Mouse (Mus musculus) CH12.LX (cell line): Measurements from ENCODE around the gene C1qtnf7. TPM values are rescaled to one million over a fixed set of nuclear protein-coding genes. Genes with fewer than 3 reads are reported as not detected.

Source experiments
- DNase-seq: peaks from one replicate; pipeline ENCODE4 v3.0.0-alpha.2; 2013; ENCODE audit errors: extremely low read depth
- H3K27ac ChIP-seq: 2 replicates; pipeline ENCODE4 v1.5.1; 2012; ENCODE audit warnings: low read depth, mild to moderate bottlenecking, control low read depth, moderate library complexity; ENCODE audit not compliant: insufficient read depth
- H3K27me3 ChIP-seq: replicated peaks from 2 replicates; pipeline ENCODE3; 2012; ENCODE audit warnings: inconsistent platforms
- H3K36me3 ChIP-seq, 2 experiments: replicated peaks in 1 of 2; 2 replicates each; pipeline versions ENCODE3 to v1.6.1; 2012; ENCODE audit warnings: inconsistent platforms in 1 of 2, low read length in 1 of 2, mild to moderate bottlenecking in 1 of 2, mixed read lengths in 1 of 2, moderate library complexity in 1 of 2; ENCODE audit not compliant: control insufficient read depth in 1 of 2, insufficient read depth in 1 of 2
- H3K4me1 ChIP-seq, 2 experiments: 2 replicates each; pipeline ENCODE4 v1.6.1; 2012; ENCODE audit warnings: inconsistent platforms in 1 of 2, moderate library complexity in 1 of 2; ENCODE audit not compliant: insufficient read depth in 2 of 2, control insufficient read depth in 1 of 2
- H3K4me2 ChIP-seq: 2 replicates; pipeline ENCODE4 v1.6.1; 2012; ENCODE audit warnings: low read depth, mild to moderate bottlenecking, control low read depth; ENCODE audit not compliant: poor library complexity, insufficient read depth, severe bottlenecking
- H3K4me3 ChIP-seq, 3 experiments: fragments of 150-350 bp in 1 of 3; sonication (generic) in 1 of 3; replicated peaks in 1 of 3; 2 replicates each; pipeline versions ENCODE3 to v1.5.1; 2011 to 2012; ENCODE audit warnings: low read depth in 2 of 3, low read length in 2 of 3, mild to moderate bottlenecking in 2 of 3, moderate library complexity in 2 of 3, control low read depth in 1 of 3, improper control_type of control experiment in 1 of 3, inconsistent platforms in 1 of 3, mixed read lengths in 1 of 3; ENCODE audit not compliant: poor library complexity in 1 of 3
- H3K79me2 ChIP-seq: replicated peaks from 2 replicates; pipeline ENCODE4 v1.6.1; 2012; ENCODE audit warnings: mild to moderate bottlenecking, moderate library complexity; ENCODE audit not compliant: control insufficient read depth, poor library complexity, insufficient read depth, severe bottlenecking; ENCODE audit errors: extremely low read depth
- H3K9ac ChIP-seq: 2 replicates; pipeline ENCODE4 v1.6.1; 2012; ENCODE audit warnings: low read depth, mild to moderate bottlenecking, control low read depth, moderate library complexity; ENCODE audit not compliant: insufficient read depth
- H3K9me3 ChIP-seq: replicated peaks from 2 replicates; pipeline ENCODE3; 2012; ENCODE audit warnings: low read length, inconsistent platforms, mixed read lengths
- CHD2 ChIP-seq: IDR thresholded peaks from 2 replicates; pipeline ENCODE4 v1.6.1; 2011; ENCODE audit warnings: low read length, improper control_type of control experiment
- CTCF ChIP-seq, 2 experiments: IDR thresholded peaks in 1 of 2; conservative IDR thresholded peaks in 1 of 2; 2 replicates each; pipeline ENCODE4 v1.5.1; 2011 to 2012; ENCODE audit warnings: low read depth in 2 of 2, low read length in 2 of 2, improper control_type of control experiment in 1 of 2, inconsistent platforms in 1 of 2, mild to moderate bottlenecking in 1 of 2, moderate library complexity in 1 of 2
- E2F4 ChIP-seq: IDR thresholded peaks from 2 replicates; pipeline ENCODE4 v1.6.1; 2011; ENCODE audit warnings: low read depth, low read length, improper control_type of control experiment; ENCODE audit not compliant: insufficient replicate concordance
- EP300 ChIP-seq: IDR thresholded peaks from 2 replicates; pipeline ENCODE4 v1.6.1; 2011; ENCODE audit warnings: low read length, improper control_type of control experiment
- ETS1 ChIP-seq: conservative IDR thresholded peaks from 2 replicates; pipeline ENCODE4 v1.6.1; 2012; ENCODE audit warnings: low read depth, mild to moderate bottlenecking, inconsistent platforms, low read length, improper control_type of control experiment, moderate library complexity
- GABPA ChIP-seq: IDR thresholded peaks from 2 replicates; pipeline ENCODE4 v1.6.1; 2012; ENCODE audit warnings: low read depth, low read length, improper control_type of control experiment, inconsistent platforms; ENCODE audit not compliant: insufficient replicate concordance
- HCFC1 ChIP-seq: IDR thresholded peaks from 2 replicates; pipeline ENCODE4 v1.6.1; 2012; ENCODE audit warnings: low read depth, mild to moderate bottlenecking, inconsistent platforms, low read length, improper control_type of control experiment
- IRF4 ChIP-seq: IDR thresholded peaks from 2 replicates; pipeline ENCODE4 v1.6.1; 2014; ENCODE audit warnings: low read depth, mild to moderate bottlenecking, inconsistent platforms, low read length, improper control_type of control experiment
- JUN ChIP-seq: IDR thresholded peaks from 2 replicates; pipeline ENCODE4 v1.6.1; 2011; ENCODE audit warnings: low read depth, mild to moderate bottlenecking, low read length, improper control_type of control experiment, moderate library complexity; ENCODE audit not compliant: insufficient read depth
- JUND ChIP-seq: conservative IDR thresholded peaks from 2 replicates; pipeline ENCODE4 v1.6.1; 2011; ENCODE audit warnings: low read depth, low read length, improper control_type of control experiment
- MAX ChIP-seq: IDR thresholded peaks from 2 replicates; pipeline ENCODE4 v1.6.1; 2011; ENCODE audit warnings: low read length, improper control_type of control experiment
- MAZ ChIP-seq: IDR thresholded peaks from 2 replicates; pipeline ENCODE4 v1.6.1; 2012; ENCODE audit warnings: low read depth, mild to moderate bottlenecking, inconsistent platforms, low read length, improper control_type of control experiment, moderate library complexity
- MEF2A ChIP-seq: IDR thresholded peaks from 2 replicates; pipeline ENCODE4 v1.6.1; 2014; ENCODE audit warnings: low read depth, mild to moderate bottlenecking, inconsistent platforms, low read length, improper control_type of control experiment, borderline replicate concordance
- MXI1 ChIP-seq: IDR thresholded peaks from 2 replicates; pipeline ENCODE4 v1.6.1; 2011; ENCODE audit warnings: mild to moderate bottlenecking, low read depth, low read length, improper control_type of control experiment
- MYC ChIP-seq: IDR thresholded peaks from 2 replicates; pipeline ENCODE4 v1.6.1; 2011; ENCODE audit warnings: low read depth, mild to moderate bottlenecking, improper control_type of control experiment, low read length
- NRF1 ChIP-seq: IDR thresholded peaks from 2 replicates; pipeline ENCODE4 v1.6.1; 2014; ENCODE audit warnings: low read depth, mild to moderate bottlenecking, inconsistent platforms, low read length, improper control_type of control experiment, moderate library complexity
- PAX5 ChIP-seq: IDR thresholded peaks from 2 replicates; pipeline ENCODE4 v1.6.1; 2012; ENCODE audit warnings: low read length, inconsistent platforms, mixed read lengths
- POLR2AphosphoS2 ChIP-seq: IDR thresholded peaks from 2 replicates; pipeline ENCODE4 v1.6.1; 2011; ENCODE audit warnings: low read depth, low read length, improper control_type of control experiment
- RAD21 ChIP-seq: IDR thresholded peaks from 2 replicates; pipeline ENCODE4 v1.6.1; 2011; ENCODE audit warnings: low read depth, mild to moderate bottlenecking, low read length, improper control_type of control experiment, moderate library complexity
- RCOR1 ChIP-seq: conservative IDR thresholded peaks from 2 replicates; pipeline ENCODE4 v1.6.1; 2012; ENCODE audit warnings: low read depth, mild to moderate bottlenecking, inconsistent platforms, low read length, improper control_type of control experiment
- SIN3A ChIP-seq: IDR thresholded peaks from 2 replicates; pipeline ENCODE4 v1.6.1; 2012; ENCODE audit warnings: low read length, improper control_type of control experiment, inconsistent platforms
- SMC3 ChIP-seq: IDR thresholded peaks from 2 replicates; pipeline ENCODE4 v1.6.1; 2011; ENCODE audit warnings: low read depth, low read length, improper control_type of control experiment
- TCF12 ChIP-seq: IDR thresholded peaks from 2 replicates; pipeline ENCODE4 v1.6.1; 2014; ENCODE audit warnings: low read depth, mild to moderate bottlenecking, inconsistent platforms, low read length, improper control_type of control experiment
- USF1 ChIP-seq: IDR thresholded peaks from 2 replicates; pipeline ENCODE4 v1.6.1; 2014; ENCODE audit warnings: low read depth, mild to moderate bottlenecking, inconsistent platforms, low read length, improper control_type of control experiment
- ZKSCAN1 ChIP-seq: IDR thresholded peaks from 2 replicates; pipeline ENCODE4 v1.6.1; 2012; ENCODE audit warnings: low read depth, inconsistent platforms, low read length, improper control_type of control experiment, borderline replicate concordance
- ZMIZ1 ChIP-seq: IDR thresholded peaks from 2 replicates; pipeline ENCODE4 v1.6.1; 2012; ENCODE audit warnings: low read depth, mild to moderate bottlenecking, inconsistent platforms, low read length, improper control_type of control experiment
- ZNF384 ChIP-seq: IDR thresholded peaks from 2 replicates; pipeline ENCODE4 v1.6.1; 2012; ENCODE audit warnings: low read depth, low read length, improper control_type of control experiment, inconsistent platforms
- dilution Hi-C: fragments of 300-500 bp; cut with MboI; formaldehyde crosslinking; loops from 2 replicates; pipeline ENCODE4 v1.14.3; 2020; ENCODE audit warnings: low sequenced_read_pairs; ENCODE audit not compliant: extremely low pct_unique_long_range_greater_than_20kb, extremely low pct_ligation_motif_present
- in situ Hi-C: fragments of 300-500 bp; cut with MboI; formaldehyde crosslinking; loops from 3 replicates; pipeline ENCODE4 v1.14.3; 2019; ENCODE audit warnings: low sequenced_read_pairs, low pct_ligation_motif_present, low pct_unique_long_range_greater_than_20kb, mixed read lengths
- polyA plus RNA-seq: library from polyadenylated mRNA; unstranded; fragments of >175 nt; gene quantifications from 2 replicates; pipeline ENCODE4 v1.2.1, GENCODE M21; 2012; ENCODE audit warnings: low read depth; ENCODE audit not compliant: insufficient read length
- total RNA-seq, 2 experiments: library from RNA; depleted of rRNA; stranded (reverse); fragments of 300-350 nt in 1 of 2; fragments of >200 nt in 1 of 2; gene quantifications; 2 replicates each; pipeline ENCODE4 v1.2.3; 2012 to 2014

Gene C1qtnf7
- total and polyA plus RNA-seq, 3 experiments = not detected

GRCm38 (mm10) chr5:43589440-43589830 lies 74.1 kb downstream of the C1qtnf7 start:
- TF ChIP-seq JUN (no peak), MXI1 (no peak), CTCF (conservative IDR thresholded peaks at IDR 0.05 in 1 of 2, IDR thresholded peaks at IDR 0.05 in 1 of 2; ENCODE audit: low read depth in 2 of 2, low read length in 2 of 2) (no peak), SMC3 (no peak), HCFC1 (no peak), ZMIZ1 (no peak), MAX (no peak), USF1 (no peak), RAD21 (no peak), CHD2 (no peak), ETS1 (no peak), IRF4 (no peak), ZKSCAN1 (no peak), EP300 (no peak), SIN3A (no peak), MYC (no peak), MAZ (no peak), E2F4 (no peak)

DNA sequence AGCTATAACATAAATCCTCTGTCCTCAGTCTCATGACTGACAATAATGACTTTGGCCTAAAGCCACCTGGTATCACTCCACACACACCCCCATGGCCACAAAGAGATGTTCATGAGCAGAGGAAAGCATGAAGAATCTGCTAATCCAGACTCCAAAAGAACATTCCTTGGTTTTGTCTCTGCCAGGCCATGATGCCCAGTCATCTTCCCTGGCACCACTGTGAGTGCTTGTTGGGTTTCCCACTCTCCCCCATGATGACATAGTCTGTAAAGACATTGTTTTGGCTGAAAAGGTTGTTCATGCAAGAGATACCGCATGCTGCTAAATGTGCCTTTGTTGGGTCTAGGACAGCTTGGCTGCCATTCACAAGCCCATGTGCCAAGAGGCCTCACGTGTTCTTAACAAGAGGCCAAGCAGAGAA lies 75.0 kb downstream of the C1qtnf7 start:
- H3K9ac ChIP-seq = no peak overlapping the region
- H3K36me3 ChIP-seq = no peaks in the 10 kb centered on the region
- H3K9me3 ChIP-seq = no peaks in the 10 kb centered on the region
- H3K4me2 ChIP-seq = no peak overlapping the region
- H3K79me2 ChIP-seq = no peaks in the 10 kb centered on the region
- H3K4me1 ChIP-seq = no peaks in the 10 kb centered on the region
- no peak overlapping the region for H3K27ac ChIP-seq
- in situ Hi-C loops = no loop called here
- no peaks in the 10 kb centered on the region for H3K27me3 ChIP-seq
- DNase-seq = no peak
- dilution Hi-C loops = no loop called here
- no peak for TF ChIP-seq ZMIZ1
- TF ChIP-seq MEF2A = no peak
- no peak for TF ChIP-seq HCFC1
- TF ChIP-seq ZNF384 = no peak
- TF ChIP-seq IRF4 = no peak
- TF ChIP-seq ETS1 = no peak
- TF ChIP-seq USF1 = no peak
- TF ChIP-seq GABPA = no peak
- TF ChIP-seq TCF12 = no peak
- TF ChIP-seq POLR2AphosphoS2 = no peak
- no peak for TF ChIP-seq PAX5
- no peak for TF ChIP-seq RCOR1
- no peak for TF ChIP-seq NRF1
- TF ChIP-seq JUN = no peak
- TF ChIP-seq JUND = no peak
- TF ChIP-seq RAD21 = no peak
- no peak for TF ChIP-seq CTCF (conservative IDR thresholded peaks at IDR 0.05 in 1 of 2, IDR thresholded peaks at IDR 0.05 in 1 of 2; ENCODE audit: low read depth in 2 of 2, low read length in 2 of 2)
- TF ChIP-seq SMC3 = no peak
- H3K4me3 ChIP-seq = no peak overlapping the region

More at GRCm38 (mm10) chr5:43589440-43589830, 74.1 kb downstream of the C1qtnf7 start:
- no peaks in the 10 kb centered on the region for H3K36me3 ChIP-seq
- no peak overlapping the region for H3K4me3 ChIP-seq
- no peak overlapping the region for H3K9ac ChIP-seq
- no peaks in the 10 kb centered on the region for H3K27me3 ChIP-seq
- H3K79me2 ChIP-seq = no peaks in the 10 kb centered on the region
- dilution Hi-C loops (no loop called here), in situ Hi-C loops (no loop called here)
- H3K27ac ChIP-seq = no peak overlapping the region
- no peaks in the 10 kb centered on the region for H3K4me1 ChIP-seq
- no peak for DNase-seq
- H3K4me2 ChIP-seq = no peak overlapping the region
- H3K9me3 ChIP-seq = no peaks in the 10 kb centered on the region
